10 mouse cellular contexts compared by ENCODE assay signal in genomic region chr3:26002367-26002766, GRCm38 (mm10).
A peak's percentile ranks its signal among the peaks of the same experiment; 100 is the strongest.
DNase-seq lines count a peak whose midpoint lies in the region; ATAC-seq and TF ChIP-seq lines count a peak whose summit lies in the region.
"Had no signal": no experiment of that assay in that cellular context is flagged by ENCODE, and none has a peak within 500 bp of the region (broad histone marks: within the 10 kb centered on the region; RNA-seq: fewer than 3 reads in every experiment).

No protein-coding gene starts in this region.

- DNase-seq in right cerebral cortex, postnatal 14 days, result peak; percentile 21
- DNase-seq in right cerebral cortex, postnatal 36 days (ENCODE audit: low spot score in 2 of 2), result no peak
- DNase-seq in cerebellum, postnatal 36 days, result peak; percentile 11 to 21
- no peak for DNase-seq in stomach, postnatal 0 days (ENCODE audit: low spot score)
- no peak for DNase-seq in thymus, adult 18-20 months
- DNase-seq: gastrocnemius, postnatal 14 days had no signal

- no peak overlapping the region for H3K9ac ChIP-seq in intestine, postnatal 0 days (ENCODE audit: low read depth, low read length)
- no peak overlapping the region for H3K9ac ChIP-seq in intestine, embryonic 16.5 days (ENCODE audit: low read depth, low read length)
- no peak overlapping the region for H3K9ac ChIP-seq in stomach, postnatal 0 days (ENCODE audit: low read length)

- H3K36me3 ChIP-seq in intestine, postnatal 0 days (ENCODE audit: control insufficient read depth, insufficient read depth), result no peaks in the 10 kb centered on the region
- H3K36me3 ChIP-seq in intestine, embryonic 16.5 days (ENCODE audit: control insufficient read depth, insufficient read depth, low read length), result no peaks in the 10 kb centered on the region
- no peaks in the 10 kb centered on the region for H3K36me3 ChIP-seq in stomach, postnatal 0 days (ENCODE audit: control insufficient read depth, insufficient read depth, low read length)

- TF ChIP-seq CTCF in intestine, postnatal 0 days (IDR thresholded peaks at IDR 0.05; ENCODE audit: low read depth), result peak; percentile 38; the same call in 1 of the 2 replicates
- peak; percentile 59 for TF ChIP-seq CTCF in stomach, postnatal 0 days (IDR thresholded peaks at IDR 0.05; ENCODE audit: low read depth)

- H3K4me2 ChIP-seq in intestine, postnatal 0 days (replicated peaks; ENCODE audit: low read depth), result no peak overlapping the region
- no peak overlapping the region for H3K4me2 ChIP-seq in intestine, embryonic 16.5 days (ENCODE audit: low read depth, low read length)
- H3K4me2 ChIP-seq in stomach, postnatal 0 days (replicated peaks; ENCODE audit: low read depth), result no peak overlapping the region
- H3K4me2 ChIP-seq: liver, embryonic 11.5 days had no signal

- no peak overlapping the region for H3K27ac ChIP-seq in intestine, postnatal 0 days (ENCODE audit: low read depth, low read length)
- H3K27ac ChIP-seq in intestine, embryonic 16.5 days (ENCODE audit: low read length), result no peak overlapping the region
- no peak overlapping the region for H3K27ac ChIP-seq in stomach, postnatal 0 days (replicated peaks)

- H3K4me1 ChIP-seq in intestine, postnatal 0 days (replicated peaks; ENCODE audit: control insufficient read depth, insufficient read depth, low read length), result no peaks in the 10 kb centered on the region
- no peaks in the 10 kb centered on the region for H3K4me1 ChIP-seq in intestine, embryonic 16.5 days (ENCODE audit: control insufficient read depth, insufficient read depth, low read length)
- no peaks in the 10 kb centered on the region for H3K4me1 ChIP-seq in stomach, postnatal 0 days (replicated peaks; ENCODE audit: control insufficient read depth, insufficient read depth)
- H3K4me1 ChIP-seq: megakaryocyte, embryonic 14.5 days had no signal

- no peak for ATAC-seq in intestine, postnatal 0 days
- ATAC-seq in intestine, embryonic 16.5 days, result no peak
- no peak for ATAC-seq in stomach, postnatal 0 days (ENCODE audit: low FRiP score, low TSS enrichment)

- WGBS in intestine, postnatal 0 days, result 30% methylated on average over 2 of the region's 2 CpGs
- WGBS in intestine, embryonic 16.5 days, result 33% methylated on average over 2 of the region's 2 CpGs
- WGBS in stomach, postnatal 0 days, result 32% methylated on average over 2 of the region's 2 CpGs

- no peak for TF ChIP-seq EP300 in stomach, postnatal 0 days (optimal IDR thresholded peaks at IDR 0.05)

- H3K9me3 ChIP-seq in intestine, postnatal 0 days (ENCODE audit: control insufficient read depth), result no peaks in the 10 kb centered on the region
- no peaks in the 10 kb centered on the region for H3K9me3 ChIP-seq in intestine, embryonic 16.5 days (ENCODE audit: control insufficient read depth, low read length)
- H3K9me3 ChIP-seq in stomach, postnatal 0 days (ENCODE audit: control insufficient read depth, low read length), result no peaks in the 10 kb centered on the region
- H3K9me3 ChIP-seq: megakaryocyte, embryonic 14.5 days had no signal

- H3K4me3 ChIP-seq in intestine, postnatal 0 days (ENCODE audit: low read depth, low read length), result no peak overlapping the region
- H3K4me3 ChIP-seq in intestine, embryonic 16.5 days (ENCODE audit: low read length), result no peak overlapping the region
- H3K4me3 ChIP-seq in stomach, postnatal 0 days (ENCODE audit: low read depth, low read length), result no peak overlapping the region
- H3K4me3 ChIP-seq: megakaryocyte, embryonic 14.5 days had no signal

- H3K27me3 ChIP-seq in intestine, postnatal 0 days (replicated peaks; ENCODE audit: control insufficient read depth, insufficient read depth, low read length), result no peaks in the 10 kb centered on the region
- no peaks in the 10 kb centered on the region for H3K27me3 ChIP-seq in intestine, embryonic 16.5 days (replicated peaks; ENCODE audit: control insufficient read depth, insufficient read depth, low read length)
- no peaks in the 10 kb centered on the region for H3K27me3 ChIP-seq in stomach, postnatal 0 days (ENCODE audit: control insufficient read depth, insufficient read depth, low read length)
- H3K27me3 ChIP-seq: megakaryocyte, embryonic 14.5 days had no signal

Comparison
In these comparisons a context has a peak if more than half of its experiments do, and no peak if none do; other contexts are left out.
1. DNase-seq: peak in right cerebral cortex, postnatal 14 days (single experiment) and cerebellum, postnatal 36 days (2 of 2); none in right cerebral cortex, postnatal 36 days (0 of 2), stomach, postnatal 0 days (single experiment) and thymus, adult 18-20 months (0 of 2).